Mouse (Mus musculus): ENCODE measurements around the gene Crabp2. TPM values are rescaled to one million over a fixed set of nuclear protein-coding genes. Genes with fewer than 3 reads are reported as not detected.

The Crabp2 gene
- total RNA-seq (2014; fragmentation: Nextera tagmentation): 2.8 TPM in 1 of 2 replicates, not detected in the other
- total RNA-seq (2017): 1.2 TPM in 1 of 2 replicates, not detected in the other

DNA sequence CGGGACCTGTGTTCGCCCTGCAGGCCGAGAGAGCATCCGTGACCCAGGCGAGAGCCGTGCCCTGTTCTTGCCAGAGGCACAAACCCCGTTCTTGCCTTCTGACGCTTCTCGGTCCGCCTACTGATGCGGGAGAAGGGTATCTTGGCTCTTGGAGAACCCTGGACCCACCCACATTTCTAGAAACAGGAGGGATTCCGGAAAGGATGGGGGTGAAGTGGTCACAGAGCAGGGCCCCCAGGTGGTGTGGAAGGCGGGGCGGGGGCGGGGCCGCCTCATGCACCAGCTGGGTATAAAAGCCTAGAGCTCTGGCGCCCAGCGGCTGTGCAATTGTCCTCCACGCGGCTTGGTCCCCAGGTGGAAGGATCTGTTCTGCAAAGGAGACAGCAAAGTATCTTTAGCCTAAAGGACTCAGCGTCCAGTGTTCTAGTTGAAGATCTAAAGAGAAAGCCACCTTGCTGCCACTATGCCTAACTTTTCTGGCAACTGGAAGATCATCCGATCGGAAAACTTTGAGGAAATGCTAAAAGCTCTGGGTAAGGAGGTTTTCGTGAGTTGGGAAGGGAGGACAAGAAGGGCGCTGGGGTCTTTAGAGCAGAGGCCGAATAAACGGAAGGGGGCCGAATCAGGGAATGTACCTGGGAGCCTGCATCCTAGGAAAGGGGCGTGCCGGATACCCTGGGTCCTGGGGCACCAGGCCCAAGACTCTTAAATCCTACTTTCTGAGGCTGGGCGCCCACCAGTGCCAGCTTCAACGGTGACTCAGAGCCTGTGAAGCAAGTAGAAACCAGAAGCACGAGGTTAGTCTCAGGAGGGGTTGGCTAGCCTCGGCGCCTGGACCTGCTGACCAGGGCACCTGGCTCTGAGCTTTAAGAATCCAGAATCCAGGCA is at the start of gene Crabp2:
Gene Crabp2 (plus strand): TSS at position 289 of the 888 bp plus-strand sequence.
- peak; percentile 39; the same call in 1 of the 2 replicates for ATAC-seq (replicated peaks; ENCODE audit: low FRiP score, low TSS enrichment, poor library complexity, severe bottlenecking)

DNA sequence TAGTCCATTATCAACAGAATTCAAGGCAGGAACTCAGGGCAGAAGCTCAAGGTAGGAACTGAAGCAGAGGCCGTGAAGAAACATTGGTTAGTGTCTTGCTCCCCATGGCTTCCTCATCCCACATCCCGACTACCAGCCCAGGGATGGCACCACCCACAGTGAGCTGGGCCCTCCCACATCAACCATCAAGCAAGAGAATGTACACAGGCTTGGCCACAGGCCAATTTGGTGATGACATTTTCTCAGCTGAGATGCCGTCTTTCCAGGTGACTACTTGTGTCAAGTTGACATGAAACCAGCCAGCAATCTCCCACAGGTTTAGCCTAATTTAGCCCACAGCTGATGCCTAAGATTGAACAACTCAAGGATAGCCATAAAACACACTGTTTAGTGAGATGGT is 49.2 kb upstream of the Crabp2 start:
- no peak for ATAC-seq (replicated peaks; ENCODE audit: low FRiP score, low TSS enrichment, poor library complexity, severe bottlenecking)

DNA sequence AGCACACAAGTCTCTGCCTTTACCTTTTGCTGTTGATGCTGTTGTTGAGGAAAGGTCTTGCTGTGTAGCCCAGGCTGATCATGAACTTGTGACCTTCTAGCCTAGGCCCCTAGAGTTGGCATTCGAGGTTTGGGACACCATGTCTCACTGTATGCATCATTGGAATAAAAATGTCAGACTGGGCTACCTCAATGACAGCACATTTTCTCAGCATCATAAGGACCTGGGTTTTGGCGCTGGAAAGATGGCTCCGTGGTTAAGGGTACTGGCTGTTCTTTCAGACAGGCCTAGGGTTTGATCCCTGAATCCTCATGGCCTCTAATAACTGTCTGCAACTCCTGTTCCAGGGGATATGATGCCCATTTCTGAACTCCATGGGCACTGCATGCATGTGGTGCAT is 48.7 kb upstream of the Crabp2 start:
- ATAC-seq (replicated peaks; ENCODE audit: low FRiP score, low TSS enrichment, poor library complexity, severe bottlenecking): no peak

DNA sequence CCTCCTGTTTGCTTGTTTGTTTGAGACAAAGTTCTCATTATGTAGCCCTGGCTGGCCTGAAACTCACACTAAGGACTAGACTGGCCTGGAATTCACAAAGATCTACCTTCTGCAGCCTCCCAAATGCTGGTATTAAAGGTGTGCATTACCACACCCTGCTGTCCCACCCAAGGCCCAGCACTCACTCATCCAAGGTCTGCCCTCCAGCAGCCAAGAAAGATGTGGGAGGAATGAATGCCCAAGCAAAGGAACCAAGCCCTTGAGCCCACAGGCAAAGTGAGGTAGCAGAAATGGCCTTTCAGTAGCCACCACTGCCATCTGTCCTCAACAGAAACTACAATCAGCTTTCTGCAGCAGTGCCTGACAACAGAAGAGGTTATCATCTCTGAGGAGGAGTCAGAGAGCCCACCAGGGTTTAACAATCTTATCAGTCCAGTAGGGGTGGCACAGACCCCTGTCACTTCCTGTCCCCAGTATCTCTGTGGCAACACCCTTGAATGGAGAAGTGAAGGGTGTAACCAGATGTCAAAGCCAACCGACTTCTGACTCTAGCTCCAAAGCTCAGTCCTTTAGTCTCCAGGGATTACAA is 47.3 kb upstream of the Crabp2 start:
- ATAC-seq (replicated peaks; ENCODE audit: low FRiP score, low TSS enrichment, poor library complexity, severe bottlenecking): peak; percentile 93

DNA sequence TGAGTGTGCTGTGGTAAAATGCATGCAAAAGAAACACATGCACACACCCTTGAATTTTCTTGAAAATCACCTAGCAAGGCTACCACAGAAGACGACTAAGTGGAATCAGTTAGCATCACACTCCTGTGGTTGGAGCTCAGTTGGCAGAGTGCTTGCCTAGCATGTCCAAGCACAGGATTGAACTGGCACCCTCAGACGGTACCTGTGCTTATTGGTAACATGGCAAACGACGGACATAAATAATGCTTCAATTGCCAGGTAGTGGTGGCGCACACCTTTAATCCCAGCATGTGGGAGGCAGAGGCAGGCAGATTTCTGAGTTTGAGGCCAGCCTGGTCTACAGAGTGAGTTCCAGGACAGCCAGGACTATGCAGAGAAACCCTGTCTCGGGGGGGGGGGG is 46.5 kb upstream of the Crabp2 start:
- ATAC-seq (replicated peaks; ENCODE audit: low FRiP score, low TSS enrichment, poor library complexity, severe bottlenecking): peak; percentile 14; the same call in 1 of the 2 replicates

- ATAC-seq (replicated peaks; ENCODE audit: low FRiP score, low TSS enrichment, poor library complexity, severe bottlenecking): no peak
Measured at GRCm38 (mm10) chr3:87903821-87904220, 44.6 kb upstream of the Crabp2 start.

- ATAC-seq (replicated peaks; ENCODE audit: low FRiP score, low TSS enrichment, poor library complexity, severe bottlenecking): peak; percentile 78
Measured at GRCm38 (mm10) chr3:87905880-87906485, 42.5 kb upstream of the Crabp2 start, which contains the start of gene Hdgf. Gene Hdgf (plus strand): TSS chr3:87906321.

DNA sequence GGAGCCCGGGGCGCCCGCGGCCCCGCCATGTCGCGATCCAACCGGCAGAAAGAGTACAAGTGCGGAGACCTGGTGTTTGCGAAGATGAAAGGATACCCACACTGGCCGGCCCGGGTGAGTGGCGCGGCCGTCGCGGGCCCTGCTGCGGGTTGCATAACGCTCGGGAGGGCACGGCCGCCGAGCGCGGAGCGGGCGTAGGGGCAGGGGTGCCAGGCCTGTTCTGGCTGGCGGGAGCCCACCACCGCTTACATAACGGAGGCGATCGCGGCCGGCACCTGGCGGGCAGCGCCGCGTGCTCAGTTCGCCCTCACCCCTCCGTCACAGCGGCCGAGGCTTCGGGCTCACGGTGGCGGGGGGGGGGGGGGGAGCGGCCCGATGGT is 41.9 kb upstream of the Crabp2 start:
- ATAC-seq (replicated peaks; ENCODE audit: low FRiP score, low TSS enrichment, poor library complexity, severe bottlenecking): no peak

GRCm38 (mm10) chr3:87906981-87907857 is 41.2 kb upstream of the Crabp2 start:
- no peak for ATAC-seq (replicated peaks; ENCODE audit: low FRiP score, low TSS enrichment, poor library complexity, severe bottlenecking)

DNA sequence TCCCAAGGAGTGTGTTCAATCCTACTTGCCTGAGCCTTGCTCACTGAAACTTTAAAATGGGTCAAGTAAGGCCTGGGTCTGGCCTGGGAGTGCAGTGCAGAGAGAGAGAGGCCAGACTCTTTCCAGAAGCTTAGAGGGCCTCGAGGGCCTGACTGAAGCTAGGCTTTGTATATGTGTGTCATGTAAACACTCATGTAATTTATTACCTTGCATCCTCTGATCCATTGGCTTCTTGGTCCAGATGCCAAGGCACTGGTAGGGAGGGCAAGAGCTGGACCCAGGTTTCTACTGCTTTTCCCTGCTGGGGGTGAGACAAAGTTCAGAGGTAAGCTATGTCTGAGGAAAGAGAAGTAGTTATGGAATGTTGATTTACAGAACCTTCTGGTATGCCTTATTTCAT is 40.6 kb upstream of the Crabp2 start:
- no peak for ATAC-seq (replicated peaks; ENCODE audit: low FRiP score, low TSS enrichment, poor library complexity, severe bottlenecking)

DNA sequence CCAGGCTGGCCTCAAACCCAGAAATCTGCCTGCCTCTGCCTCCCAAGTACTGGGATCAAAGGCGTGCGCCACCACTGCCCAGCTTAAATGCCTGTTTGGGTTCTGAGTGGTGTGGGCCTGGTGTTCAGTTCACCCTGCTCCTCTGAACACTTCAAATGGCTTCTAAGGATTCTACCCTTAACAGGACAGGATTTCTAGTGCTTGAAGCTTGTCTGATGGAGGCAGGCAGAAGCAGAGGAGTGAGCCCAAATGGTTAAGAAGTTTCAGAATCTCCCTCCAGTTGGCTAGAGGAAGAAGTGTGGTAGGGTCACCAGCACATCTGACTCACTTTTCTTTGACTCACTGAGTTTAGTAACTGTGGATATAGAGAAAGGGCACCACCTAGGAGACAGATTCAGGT is 39.1 kb upstream of the Crabp2 start:
- no peak for ATAC-seq (replicated peaks; ENCODE audit: low FRiP score, low TSS enrichment, poor library complexity, severe bottlenecking)

- no peak for ATAC-seq (replicated peaks; ENCODE audit: low FRiP score, low TSS enrichment, poor library complexity, severe bottlenecking)
Measured at GRCm38 (mm10) chr3:87909874-87910273, 38.6 kb upstream of the Crabp2 start.

GRCm38 (mm10) chr3:87910573-87911141 is 37.8 kb upstream of the Crabp2 start:
- 0 out of 2 replicates have a peak, but pooled peaks have one; percentile 13 for ATAC-seq (replicated peaks; ENCODE audit: low FRiP score, low TSS enrichment, poor library complexity, severe bottlenecking)

DNA sequence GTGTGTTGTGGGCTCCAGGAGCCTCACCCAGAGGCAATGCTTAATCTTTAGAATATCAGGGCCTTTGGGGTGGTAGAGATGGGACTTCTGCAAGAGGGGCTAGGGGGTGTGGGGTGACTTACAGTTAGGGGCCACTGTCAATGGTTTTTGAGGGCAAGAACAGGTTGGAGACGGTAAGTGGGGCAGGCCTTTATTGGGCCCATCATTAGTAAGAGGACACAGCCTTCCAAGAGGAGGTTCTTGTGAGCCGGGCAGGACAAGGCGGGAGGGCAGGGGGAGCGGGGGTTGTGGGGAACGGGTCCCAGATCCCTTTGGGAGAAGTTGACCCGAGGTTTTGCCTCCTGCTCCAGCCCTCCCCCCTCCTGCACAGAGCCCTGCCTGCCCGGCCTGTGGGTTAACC is 35.0 kb upstream of the Crabp2 start:
- no peak for ATAC-seq (replicated peaks; ENCODE audit: low FRiP score, low TSS enrichment, poor library complexity, severe bottlenecking)

DNA sequence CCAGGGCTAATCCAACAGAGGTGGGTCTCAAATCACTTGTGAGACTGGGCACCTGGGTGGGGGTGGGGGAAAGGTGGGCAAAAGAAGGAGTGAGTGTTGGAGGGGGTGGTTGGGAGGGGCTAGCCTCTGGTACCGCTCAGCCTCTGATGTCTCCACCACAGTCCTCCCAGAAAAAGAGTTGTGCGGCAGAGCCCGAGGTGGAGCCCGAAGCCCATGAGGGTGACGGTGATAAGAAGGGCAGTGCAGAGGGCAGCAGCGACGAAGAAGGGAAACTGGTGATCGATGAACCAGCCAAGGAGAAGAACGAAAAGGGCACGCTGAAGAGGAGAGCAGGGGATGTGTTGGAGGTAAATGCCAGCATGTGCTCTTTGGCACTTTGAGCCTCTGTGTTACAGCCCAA is 34.6 kb upstream of the Crabp2 start:
- no peak for ATAC-seq (replicated peaks; ENCODE audit: low FRiP score, low TSS enrichment, poor library complexity, severe bottlenecking)

GRCm38 (mm10) chr3:87916990-87917389 is 31.5 kb upstream of the Crabp2 start:
- ATAC-seq (replicated peaks; ENCODE audit: low FRiP score, low TSS enrichment, poor library complexity, severe bottlenecking): no peak

DNA sequence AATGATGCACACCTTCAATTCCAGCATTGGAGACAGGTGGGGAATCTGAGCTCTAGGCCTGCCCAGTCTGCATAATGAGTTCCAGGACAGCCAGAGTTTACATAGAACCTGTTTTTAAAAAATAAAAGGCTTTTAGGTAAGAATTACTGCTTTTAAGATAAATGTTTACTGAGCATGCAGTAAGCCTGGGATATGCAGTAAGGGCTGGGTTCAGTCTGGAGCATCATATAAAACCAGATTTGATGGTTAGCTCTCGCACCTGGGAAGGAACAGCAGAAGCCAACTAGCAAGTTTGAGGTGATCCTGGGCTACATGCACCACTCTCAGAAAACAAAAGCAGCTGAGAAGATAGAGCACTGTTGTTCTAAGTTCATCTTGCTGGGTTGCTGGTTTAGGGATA is 29.9 kb upstream of the Crabp2 start:
- no peak for ATAC-seq (replicated peaks; ENCODE audit: low FRiP score, low TSS enrichment, poor library complexity, severe bottlenecking)

GRCm38 (mm10) chr3:87919336-87920108 is 28.9 kb upstream of the Crabp2 start, which contains the start of gene Mrpl24:
Gene Mrpl24 (plus strand): TSS chr3:87919506.
- ATAC-seq (replicated peaks; ENCODE audit: low FRiP score, low TSS enrichment, poor library complexity, severe bottlenecking): peak; percentile 75
